28 mouse cellular contexts compared by ENCODE assay signal in the genomic region with DNA sequence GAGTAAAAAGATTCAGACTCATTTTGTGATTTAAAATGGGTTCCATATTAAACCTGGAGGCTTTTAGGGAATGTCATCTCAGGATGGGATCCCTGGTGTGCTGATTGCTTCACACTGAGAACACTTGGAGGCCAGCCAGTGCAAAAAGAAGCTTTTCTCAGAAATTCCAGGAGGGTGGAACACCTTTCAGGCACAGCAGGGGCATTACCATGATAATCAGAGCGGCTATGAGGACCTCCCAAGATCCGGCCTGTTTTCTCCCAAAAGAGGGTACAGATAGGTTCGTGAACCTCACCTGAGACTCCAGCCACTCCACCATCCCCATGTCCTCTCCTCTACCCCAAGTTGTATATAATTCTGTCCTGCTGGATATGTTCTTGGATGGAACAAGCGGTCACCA. TPM values are rescaled to one million over a fixed set of nuclear protein-coding genes. Genes with fewer than 3 reads are reported as not detected.
A peak's percentile ranks its signal among the peaks of the same experiment; 100 is the strongest.
DNase-seq lines count a peak whose midpoint lies in the region; ATAC-seq lines count a peak whose summit lies in the region.
"Had no signal": no experiment of that assay in that cellular context is flagged by ENCODE, and none has a peak within 500 bp of the region (broad histone marks: within the 10 kb centered on the region; RNA-seq: fewer than 3 reads in every experiment).

No protein-coding gene starts in this region.

- intact Hi-C loops in heart, postnatal 14 days (cut with DNase I): no loop called here

- H3K27ac ChIP-seq in heart, embryonic 10.5 days: no peak overlapping the region
- H3K27ac ChIP-seq in forebrain, embryonic 13.5 days: no peak overlapping the region
- H3K27ac ChIP-seq: heart, embryonic 15.5 days; hindbrain, embryonic 15.5 days; kidney, postnatal 0 days had no signal

- DNase-seq in cerebellum, postnatal 10 days: no peak
- peak; percentile 52 for DNase-seq in heart, embryonic 10.5 days (ENCODE audit: low spot score)
- DNase-seq in heart, postnatal 14 days: no peak
- DNase-seq in R1 (ENCODE audit: low read depth, low spot score): peak; percentile 92
- peak; percentile 64 for DNase-seq in cerebellum, adult 9-10 months
- no peak for DNase-seq in left cerebral cortex, adult 9 months (ENCODE audit: low spot score in 2 of 2)
- DNase-seq: adrenal gland, postnatal 14 days; B cell, adult 2 months; heart, adult 18-20 months; kidney, adult 8-10 months had no signal

- H3K4me2 ChIP-seq in forebrain, embryonic 13.5 days: no peak overlapping the region
- H3K4me2 ChIP-seq: heart, embryonic 11.5 days; heart, embryonic 15.5 days; hindbrain, embryonic 15.5 days had no signal

- H3K36me3 ChIP-seq in heart, embryonic 10.5 days: 0 out of 2 replicates have a peak, but pooled peaks cover 2% of the 10 kb centered on the region
- H3K36me3 ChIP-seq in forebrain, embryonic 13.5 days (ENCODE audit: poor library complexity, severe bottlenecking): no peaks in the 10 kb centered on the region
- H3K36me3 ChIP-seq: G1E; heart, embryonic 15.5 days; hindbrain, embryonic 15.5 days had no signal

- no peak overlapping the region for H3K4me3 ChIP-seq in heart, embryonic 10.5 days
- no peak overlapping the region for H3K4me3 ChIP-seq in forebrain, embryonic 13.5 days
- H3K4me3 ChIP-seq: heart, embryonic 15.5 days; hindbrain, embryonic 15.5 days had no signal

- 0 out of 2 replicates have a peak, but pooled peaks have one; percentile 10 for ATAC-seq in cerebellum, adult (ENCODE audit: insufficient number of reproducible peaks, low FRiP score, low TSS enrichment)
- no peak for ATAC-seq in forebrain, embryonic 13.5 days
- ATAC-seq: activated CD4-positive, CD25-positive, alpha-beta regulatory T cell, adult 4 months; CD4-positive, CD25-positive, alpha-beta regulatory T cell, adult 4 months; forebrain, embryonic 14.5 days; intestine, embryonic 16.5 days had no signal

- 84% methylated on average over 4 of the region's 4 CpGs for WGBS in heart, embryonic 10.5 days
- 82% methylated on average over 4 of the region's 4 CpGs for WGBS in forebrain, embryonic 13.5 days

- H3K9ac ChIP-seq in forebrain, embryonic 13.5 days: no peak overlapping the region
- H3K9ac ChIP-seq: heart, embryonic 15.5 days; hindbrain, embryonic 15.5 days had no signal

- H3K4me1 ChIP-seq in heart, embryonic 10.5 days: peaks cover 12% of the 10 kb centered on the region
- peaks cover 4% of the 10 kb centered on the region; the same call in 1 of the 2 replicates for H3K4me1 ChIP-seq in forebrain, embryonic 13.5 days
- H3K4me1 ChIP-seq: hindbrain, embryonic 15.5 days had no signal

- no peaks in the 10 kb centered on the region for H3K9me3 ChIP-seq in heart, embryonic 10.5 days
- H3K9me3 ChIP-seq in forebrain, embryonic 13.5 days (replicated peaks): no peaks in the 10 kb centered on the region
- H3K9me3 ChIP-seq: hindbrain, embryonic 15.5 days had no signal

- no peaks in the 10 kb centered on the region for H3K27me3 ChIP-seq in heart, embryonic 10.5 days (ENCODE audit: insufficient read depth, poor library complexity, severe bottlenecking)
- H3K27me3 ChIP-seq in forebrain, embryonic 13.5 days: no peaks in the 10 kb centered on the region
- H3K27me3 ChIP-seq: heart, embryonic 15.5 days; hindbrain, embryonic 15.5 days had no signal

RNA-seq across cellular contexts. Expression of a gene that starts 57.3 kb away (rescaled TPM):
- polyA plus RNA-seq in heart, embryonic 10.5 days (2016; fragmentation: Nextera tagmentation; extraction: Ambion mirVana): not detected in 2 replicates
- not detected for total RNA-seq in heart, postnatal 14 days (2021)
- not detected in 2 replicates for polyA plus RNA-seq in forebrain, embryonic 13.5 days (2015; fragmentation: Nextera tagmentation; extraction: Ambion mirVana)
- total RNA-seq: adrenal gland, adult 18-20 months; adrenal gland, postnatal 14 days; G1E; gastrocnemius, adult 8-10 months; gastrocnemius, postnatal 4 days; heart, adult 18-20 months; heart, postnatal 25 days had no signal
- polyA plus RNA-seq: activated CD4-positive, CD25-positive, alpha-beta regulatory T cell, adult 4 months; CD4-positive, CD25-positive, alpha-beta regulatory T cell, adult 4 months; cortical plate, adult 2 months; embryonic facial prominence, embryonic 14.5 days; forebrain, embryonic 14.5 days; G1E; heart, embryonic 11.5 days; heart, embryonic 15.5 days; hindbrain, embryonic 11.5 days; hindbrain, embryonic 15.5 days; intestine, embryonic 16.5 days had no signal

RNA-seq across cellular contexts. Expression of a gene that starts 57.9 kb away (rescaled TPM):
- polyA plus RNA-seq in heart, embryonic 10.5 days (2016; fragmentation: Nextera tagmentation; extraction: Ambion mirVana): 19.4 and 27.1 TPM in 2 replicates
- total RNA-seq in heart, postnatal 14 days (2021): 10 to 100 TPM; 22.0 to 22.8 TPM
- 18.1 TPM in 2 replicates for polyA plus RNA-seq in forebrain, embryonic 13.5 days (2015; fragmentation: Nextera tagmentation; extraction: Ambion mirVana)

Comparison
In these comparisons a context has a peak if more than half of its experiments do, and no peak if none do; other contexts are left out.
1. DNase-seq: peak in heart, embryonic 10.5 days (single experiment), R1 (single experiment) and cerebellum, adult 9-10 months (single experiment); none in cerebellum, postnatal 10 days (0 of 2), heart, postnatal 14 days (0 of 2) and left cerebral cortex, adult 9 months (0 of 2).